Mouse (Mus musculus): ENCODE data around the gene Bzw1.

- no peak for TF ChIP-seq CTCF (IDR thresholded peaks at IDR 0.05; ENCODE audit: control insufficient read depth, insufficient read depth, insufficient replicate concordance, low read depth, low read length)
- no peak for TF ChIP-seq POLR2A (IDR thresholded peaks at IDR 0.05; ENCODE audit: control insufficient read depth, low read depth, low read length)
Observed at GRCm38 (mm10) chr1:58366737-58367471, 25.8 kb upstream of the Bzw1 start.
